Mouse (Mus musculus) forebrain, postnatal 0 days (tissue): ENCODE data around the gene Nphs2. TPM values are rescaled to one million over a fixed set of nuclear protein-coding genes. Genes with fewer than 3 reads are reported as not detected.

Experiments
- ATAC-seq: fragments of 200-750 bp; cut with Nextera tagmentation; 2 replicates; pipeline ENCODE4 v1.8.0; 2017; ENCODE audit warnings: mild to moderate bottlenecking, moderate library complexity
- DNase-seq: peaks from one replicate; pipeline ENCODE4 v3.0.0-alpha.2; 2015
- H3K27ac ChIP-seq: fragments of 300-500 bp; sonication (generic); 2 replicates; pipeline ENCODE4 v1.5.1; 2014; ENCODE audit warnings: low read depth, mild to moderate bottlenecking, antibody characterized with exemption, low read length, moderate library complexity, mixed read lengths
- H3K27me3 ChIP-seq: fragments of 300-500 bp; sonication (generic); 2 replicates; pipeline ENCODE4 v1.6.1; 2014; ENCODE audit warnings: mild to moderate bottlenecking, low read length, mixed read lengths; ENCODE audit not compliant: insufficient read depth
- H3K36me3 ChIP-seq: fragments of 300-500 bp; sonication (generic); 2 replicates; pipeline ENCODE4 v1.6.1; 2014; ENCODE audit warnings: mild to moderate bottlenecking, moderate library complexity; ENCODE audit not compliant: insufficient read depth
- H3K4me1 ChIP-seq: fragments of 300-500 bp; sonication (generic); 2 replicates; pipeline ENCODE4 v1.6.1; 2014; ENCODE audit warnings: antibody characterized with exemption; ENCODE audit not compliant: insufficient read depth
- H3K4me2 ChIP-seq: fragments of 300-500 bp; sonication (generic); 2 replicates; pipeline ENCODE4 v1.6.1; 2014; ENCODE audit warnings: low read depth, mild to moderate bottlenecking, moderate library complexity
- H3K4me3 ChIP-seq: fragments of 300-500 bp; sonication (generic); 2 replicates; pipeline ENCODE4 v1.5.1; 2014; ENCODE audit warnings: low read depth, low read length, mixed read lengths
- H3K9ac ChIP-seq: fragments of 300-500 bp; sonication (generic); 2 replicates; pipeline ENCODE4 v1.6.1; 2014; ENCODE audit warnings: mild to moderate bottlenecking
- H3K9me3 ChIP-seq: fragments of 300-500 bp; sonication (generic); 2 replicates; pipeline ENCODE4 v1.6.1; 2016; ENCODE audit warnings: low read length
- CTCF ChIP-seq: sonication (generic); IDR thresholded peaks from 2 replicates; pipeline ENCODE4 v1.5.1; 2016; ENCODE audit warnings: antibody characterized with exemption, control low read depth, low read depth
- WGBS: fragments of 180-500 bp; shearing (Covaris S2); extraction: QIAGEN DNeasy Blood & Tissue Kit; methylation state at CpG from one replicate; pipeline ENCODE4 v1.1.7; 2014; 5-methylcytosine and 5-hydroxymethylcytosine counted together
- polyA plus RNA-seq: library from polyadenylated mRNA; unstranded; fragments of >200 nt; fragmentation: Nextera tagmentation; extraction: Ambion mirVana; gene quantifications from 2 replicates; pipeline ENCODE4 v1.2.1, GENCODE M21; 2015
- total RNA-seq: library from RNA; depleted of rRNA; stranded (reverse); fragments of >200 nt; gene quantifications from 2 replicates; pipeline ENCODE4 v1.2.3, GENCODE M21; 2014

Nphs2 gene
- total and polyA plus RNA-seq, 2 experiments from 2014 or later = 1.4 to 2.4 TPM

DNA sequence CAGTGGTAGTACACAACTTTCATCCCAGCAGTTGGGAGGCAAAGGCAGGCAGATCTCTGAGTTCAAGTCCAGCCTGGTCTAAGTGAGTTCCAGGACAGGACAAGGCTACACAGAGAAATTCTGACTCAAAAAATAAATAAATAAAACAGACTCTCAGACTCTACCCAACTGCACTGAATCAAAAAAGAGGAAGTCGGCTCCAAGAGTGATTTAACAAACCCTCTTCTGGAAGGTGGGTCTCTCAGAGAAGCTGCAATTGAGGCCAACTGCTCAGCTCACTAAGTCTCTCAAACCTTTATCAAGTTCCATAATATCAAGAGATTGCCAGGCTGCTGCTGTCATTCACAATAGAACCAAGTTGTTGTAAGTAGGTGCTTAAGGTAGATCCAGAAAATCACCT, 1.9 kb upstream of the Nphs2 start:
- Histone ChIP-seq H3K27ac (no peak overlapping the region), H3K4me1 (no peaks in the 10 kb centered on the region), H3K4me3 (no peak overlapping the region), H3K9me3 (no peaks in the 10 kb centered on the region), H3K27me3 (no peaks in the 10 kb centered on the region; the same call in 1 of the 2 replicates), H3K36me3 (no peaks in the 10 kb centered on the region), H3K4me2 (no peak overlapping the region), H3K9ac (no peak overlapping the region)
- ATAC-seq (no peak), DNase-seq (no peak)
- 81% methylated on average over 1 of the region's 1 CpGs for WGBS
- no peak for TF ChIP-seq CTCF

DNA sequence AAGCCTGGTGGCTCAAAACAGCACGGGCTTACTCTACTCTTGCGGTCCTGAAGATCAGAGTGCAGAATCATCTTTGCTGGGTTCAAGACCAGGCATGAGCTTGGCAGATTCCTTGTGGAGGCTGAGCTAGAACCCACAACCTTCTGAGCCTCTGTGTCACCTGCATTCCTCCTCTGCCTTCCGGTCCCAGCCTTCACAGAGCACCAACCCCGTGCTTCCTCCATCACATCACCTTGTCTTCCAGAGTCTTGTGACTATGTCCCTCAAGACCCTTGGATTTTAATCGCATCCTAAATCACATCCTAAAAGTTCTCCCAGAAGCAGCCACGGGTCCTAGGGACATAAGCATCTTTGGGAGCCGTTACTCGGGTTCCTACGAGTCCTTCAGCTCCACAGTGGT, 12.6 kb downstream of the Nphs2 start:
- no peak for ATAC-seq
- 87% methylated on average over 9 of the region's 9 CpGs for WGBS

DNA sequence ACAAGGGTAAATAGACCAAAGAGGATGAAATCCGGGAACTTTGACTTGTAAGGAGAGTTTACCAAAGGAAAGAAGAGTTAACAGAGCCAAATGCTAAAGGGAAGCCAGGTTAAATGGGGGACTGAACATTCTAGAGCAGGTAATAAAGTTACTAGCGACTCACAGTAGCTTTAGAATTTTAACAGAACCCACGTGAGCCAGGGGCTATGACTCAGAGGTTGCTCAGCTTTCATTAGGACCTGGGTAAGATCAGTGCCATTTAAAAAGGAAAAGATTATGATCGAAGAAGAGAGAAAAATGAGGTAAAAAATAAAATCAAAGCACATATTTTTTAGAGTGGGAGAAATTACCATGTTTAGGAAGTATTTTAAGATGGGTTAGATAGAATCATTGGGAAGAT, 30.3 kb downstream of the Nphs2 start:
- TF ChIP-seq CTCF = no peak
- Histone ChIP-seq H3K4me1 (no peaks in the 10 kb centered on the region), H3K9me3 (no peaks in the 10 kb centered on the region), H3K36me3 (no peaks in the 10 kb centered on the region), H3K9ac (no peak overlapping the region), H3K27me3 (no peaks in the 10 kb centered on the region), H3K4me3 (no peak overlapping the region), H3K4me2 (no peak overlapping the region), H3K27ac (no peak overlapping the region)
- no peak for DNase-seq
- ATAC-seq = no peak
- WGBS = 81% methylated on average over 4 of the region's 4 CpGs

More for the DNA sequence above, 12.6 kb downstream of the Nphs2 start:
- Histone ChIP-seq H3K9ac (no peak overlapping the region), H3K9me3 (no peaks in the 10 kb centered on the region), H3K4me1 (no peaks in the 10 kb centered on the region), H3K4me3 (no peak overlapping the region), H3K4me2 (no peak overlapping the region), H3K36me3 (no peaks in the 10 kb centered on the region), H3K27ac (no peak overlapping the region), H3K27me3 (no peaks in the 10 kb centered on the region)
- TF ChIP-seq CTCF = no peak
- no peak for DNase-seq

DNA sequence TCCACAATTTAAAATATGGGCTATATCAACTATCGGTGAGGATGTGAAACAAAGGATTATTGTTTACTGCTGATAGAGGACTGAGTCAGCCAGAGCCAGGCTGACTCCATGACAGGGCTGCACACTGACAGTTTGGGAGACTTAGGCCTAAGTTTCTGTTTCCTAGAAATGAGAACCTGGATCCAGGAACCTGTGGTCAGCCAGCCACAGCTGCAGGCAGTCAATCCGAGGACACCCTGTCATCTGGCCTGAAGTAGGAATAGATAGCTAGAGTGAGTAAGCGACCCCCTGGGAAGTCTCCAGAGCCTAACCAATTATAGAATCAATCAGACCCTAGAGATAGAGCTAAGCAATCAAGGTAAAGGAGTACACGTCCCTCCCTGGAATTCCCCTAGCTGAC, 33.9 kb downstream of the Nphs2 start:
- H3K4me1 ChIP-seq = no peaks in the 10 kb centered on the region
- no peak for ATAC-seq
- H3K9ac ChIP-seq = no peak overlapping the region
- DNase-seq = no peak
- no peaks in the 10 kb centered on the region for H3K36me3 ChIP-seq
- TF ChIP-seq CTCF = no peak
- H3K27me3 ChIP-seq = no peaks in the 10 kb centered on the region
- H3K4me2 ChIP-seq = no peak overlapping the region
- 76% methylated on average over 4 of the region's 4 CpGs for WGBS
- H3K4me3 ChIP-seq = no peak overlapping the region
- no peak overlapping the region for H3K27ac ChIP-seq
- no peaks in the 10 kb centered on the region for H3K9me3 ChIP-seq

DNA sequence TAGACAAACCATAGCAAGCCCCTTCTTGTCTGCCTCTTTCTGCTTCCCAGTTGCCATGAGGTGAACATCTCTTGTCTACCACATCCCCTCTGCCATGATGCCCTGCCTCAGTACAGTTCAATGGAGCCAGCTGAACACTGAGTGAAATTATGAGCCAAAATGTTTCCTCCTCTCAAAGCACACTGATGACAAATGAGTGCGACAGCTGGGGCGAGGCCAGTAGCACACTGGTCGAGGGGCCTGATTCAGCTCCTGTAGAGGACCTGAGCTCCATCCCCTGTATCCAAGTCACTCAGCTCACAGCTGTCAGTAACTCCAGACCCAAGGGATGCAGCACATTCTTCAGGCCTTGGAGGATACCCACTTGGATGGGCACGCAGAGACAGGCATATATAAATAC, 35.1 kb downstream of the Nphs2 start:
- H3K27ac ChIP-seq = no peak overlapping the region
- whole genome bisulfite sequencing = 96% methylated on average over 4 of the region's 4 CpGs
- no peak overlapping the region for H3K4me2 ChIP-seq
- ATAC-seq (no peak), DNase-seq (no peak)
- H3K4me1 ChIP-seq = no peaks in the 10 kb centered on the region
- H3K9me3 ChIP-seq = no peaks in the 10 kb centered on the region
- H3K4me3 ChIP-seq = no peak overlapping the region
- no peak for TF ChIP-seq CTCF
- no peaks in the 10 kb centered on the region for H3K36me3 ChIP-seq
- no peak overlapping the region for H3K9ac ChIP-seq
- no peaks in the 10 kb centered on the region for H3K27me3 ChIP-seq

DNA sequence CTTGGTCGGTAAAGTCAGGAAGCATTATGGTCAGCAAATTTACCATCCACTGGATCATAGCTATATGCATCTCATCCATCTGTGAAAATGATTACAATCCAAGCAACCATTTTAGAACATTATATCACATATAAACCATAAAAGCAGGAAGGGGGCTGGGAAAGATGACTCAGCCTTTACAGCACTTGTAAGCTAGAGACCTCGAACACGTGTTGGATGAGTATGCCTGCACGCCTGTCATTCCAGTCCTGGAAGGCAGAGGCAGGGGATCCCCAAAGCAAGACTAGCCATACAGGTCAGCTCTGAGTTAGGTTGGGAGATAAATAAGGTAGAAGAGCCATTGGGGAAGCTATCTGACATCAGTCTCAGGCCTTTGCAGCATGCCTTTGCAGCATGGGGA, 38.5 kb downstream of the Nphs2 start:
- ATAC-seq = no peak
- no peak overlapping the region for H3K4me3 ChIP-seq
- WGBS = 82% methylated on average over 4 of the region's 4 CpGs
- H3K4me1 ChIP-seq = no peaks in the 10 kb centered on the region
- H3K36me3 ChIP-seq = no peaks in the 10 kb centered on the region
- no peaks in the 10 kb centered on the region for H3K27me3 ChIP-seq
- TF ChIP-seq CTCF = no peak
- no peak overlapping the region for H3K9ac ChIP-seq
- no peak overlapping the region for H3K27ac ChIP-seq
- H3K4me2 ChIP-seq = no peak overlapping the region
- DNase-seq = no peak
- no peaks in the 10 kb centered on the region for H3K9me3 ChIP-seq

DNA sequence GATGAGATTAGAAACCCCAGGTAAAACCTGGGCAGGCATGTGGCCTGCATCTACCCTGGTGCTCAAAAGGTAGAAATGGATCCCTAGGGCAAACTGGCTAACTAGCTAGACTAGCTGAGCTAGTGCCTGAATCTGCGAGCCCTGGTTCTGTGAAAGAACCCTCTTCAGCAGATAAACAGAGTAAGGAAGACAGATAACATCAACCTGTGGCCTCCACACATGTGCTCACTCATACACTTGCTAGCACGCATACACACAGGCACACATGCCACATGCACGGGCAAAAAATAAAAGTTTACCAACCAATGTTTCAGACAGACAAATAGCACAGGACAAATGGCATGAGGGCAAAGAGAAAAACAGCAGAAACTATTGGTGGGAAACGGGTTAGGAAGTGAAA, 39.9 kb downstream of the Nphs2 start:
- H3K36me3 ChIP-seq = no peaks in the 10 kb centered on the region
- ATAC-seq = no peak
- WGBS = 88% methylated on average over 4 of the region's 4 CpGs

DNA sequence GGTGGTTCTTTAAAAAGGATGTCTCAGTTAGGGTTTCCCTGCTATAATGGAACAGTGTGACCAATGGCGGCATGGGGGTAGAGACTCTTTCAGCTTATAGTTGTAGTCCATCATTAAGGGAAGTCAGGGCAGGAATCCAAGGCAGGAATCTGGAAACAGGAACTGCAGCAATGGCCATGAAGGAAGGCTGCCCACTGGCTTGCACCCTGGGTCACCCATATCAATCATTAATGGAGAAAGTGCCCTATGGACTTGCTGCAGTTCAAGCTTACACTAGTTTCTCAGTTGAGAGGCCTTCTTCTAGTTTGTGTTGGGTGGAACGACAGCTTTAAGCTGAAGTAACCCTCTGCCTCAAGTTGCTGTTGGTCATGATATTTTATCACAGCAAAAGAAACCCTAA, 41.9 kb downstream of the Nphs2 start:
- H3K36me3 ChIP-seq = no peaks in the 10 kb centered on the region
- no peak overlapping the region for H3K4me2 ChIP-seq
- ATAC-seq (no peak), DNase-seq (no peak)
- 86% methylated on average over 2 of the region's 2 CpGs for WGBS
- no peak overlapping the region for H3K27ac ChIP-seq
- H3K9me3 ChIP-seq = no peaks in the 10 kb centered on the region
- H3K9ac ChIP-seq = no peak overlapping the region
- TF ChIP-seq CTCF = no peak
- no peak overlapping the region for H3K4me3 ChIP-seq
- H3K27me3 ChIP-seq = no peaks in the 10 kb centered on the region
- no peaks in the 10 kb centered on the region for H3K4me1 ChIP-seq

More for the DNA sequence above, 39.9 kb downstream of the Nphs2 start:
- Histone ChIP-seq H3K27ac (no peak overlapping the region), H3K9ac (no peak overlapping the region), H3K27me3 (no peaks in the 10 kb centered on the region), H3K4me2 (no peak overlapping the region), H3K4me1 (no peaks in the 10 kb centered on the region), H3K9me3 (no peaks in the 10 kb centered on the region), H3K4me3 (no peak overlapping the region)
- DNase-seq = no peak
- TF ChIP-seq CTCF = no peak
